Mouse (Mus musculus): ENCODE results near the gene Gpr108. TPM values are rescaled to one million over a fixed set of nuclear protein-coding genes. Genes with fewer than 3 reads are reported as not detected.

Gpr108 gene
- polyA plus RNA-seq, 1 experiment from 2014 or later, result 26.4 TPM

DNA sequence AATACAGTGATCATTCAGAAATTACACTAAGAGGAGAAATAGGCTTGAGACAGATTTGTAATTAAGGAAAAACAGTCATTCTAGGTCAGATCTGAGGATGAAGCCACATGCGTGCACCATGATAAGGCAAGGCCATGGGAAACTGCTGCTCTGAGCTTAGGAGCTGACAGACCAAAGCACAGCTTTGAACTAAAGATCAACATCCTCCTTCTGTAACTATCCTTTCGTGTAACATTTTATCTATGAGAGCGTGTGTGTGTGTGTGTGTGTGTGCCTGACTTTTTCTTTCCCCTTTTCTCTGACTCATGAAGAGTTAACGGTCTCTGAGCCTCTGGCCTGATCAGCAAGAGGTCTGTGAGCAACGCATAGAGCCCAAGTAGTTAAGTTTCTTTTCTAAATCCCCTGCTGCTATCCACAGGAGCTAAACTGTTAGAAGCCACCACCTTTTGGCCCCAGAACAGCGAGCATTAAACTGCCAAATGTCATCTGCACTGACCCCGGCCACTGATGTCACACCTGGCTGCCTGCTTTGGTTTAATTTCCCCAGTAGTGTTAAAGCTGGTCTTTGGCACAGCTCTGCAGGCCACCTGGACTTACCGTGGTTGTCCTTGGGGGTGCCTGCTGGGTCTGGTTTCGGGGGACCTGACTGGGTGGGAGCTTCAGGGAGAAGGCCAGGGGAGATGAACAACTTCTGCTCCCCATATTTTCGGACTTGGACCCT is 4.4 kb downstream of the Gpr108 start:
- Histone ChIP-seq H3K4me1 (peaks cover 15% of the 10 kb centered on the region), H3K9ac (no peak overlapping the region), H3K27ac (replicated peaks) (no peak overlapping the region), H3K36me3 (peaks cover 39% of the 10 kb centered on the region), H3K9me3 (no peaks in the 10 kb centered on the region), H3K4me2 (no peak overlapping the region), H3K4me3 (no peak overlapping the region), H3K27me3 (replicated peaks) (no peaks in the 10 kb centered on the region)
- ATAC-seq (ENCODE audit: extremely low read depth, insufficient number of reproducible peaks, low FRiP score, low TSS enrichment), result no peak
- WGBS, result 59% methylated on average over 10 of the region's 10 CpGs

DNA sequence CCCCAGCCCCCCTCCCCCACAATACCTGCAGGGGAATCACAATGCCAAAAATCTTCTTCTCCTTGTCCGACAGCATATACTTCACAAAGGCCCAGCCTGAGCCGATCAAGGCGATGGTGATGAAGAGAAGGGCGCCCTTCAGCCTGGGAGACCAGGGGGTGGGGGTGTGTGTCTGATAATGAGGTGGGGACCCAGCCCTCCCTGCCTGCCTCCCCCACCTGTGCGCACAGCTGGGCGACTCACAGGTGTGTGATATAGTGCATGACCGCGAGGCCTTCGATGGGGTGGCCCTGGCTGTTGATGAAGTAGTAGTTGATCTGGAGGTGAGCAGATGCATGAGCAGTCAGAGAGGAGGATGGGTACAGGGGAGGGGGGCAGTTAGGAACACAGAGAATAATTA is 11.1 kb downstream of the Gpr108 start:
- no peak overlapping the region for H3K4me2 ChIP-seq
- H3K9me3 ChIP-seq, result no peaks in the 10 kb centered on the region
- no peaks in the 10 kb centered on the region for H3K27me3 ChIP-seq (replicated peaks)
- ATAC-seq (ENCODE audit: extremely low read depth, insufficient number of reproducible peaks, low FRiP score, low TSS enrichment), result no peak
- H3K27ac ChIP-seq (replicated peaks), result no peak overlapping the region
- WGBS, result 87% methylated on average over 9 of the region's 9 CpGs
- H3K36me3 ChIP-seq, result peaks cover 53% of the 10 kb centered on the region
- H3K4me3 ChIP-seq, result no peak overlapping the region
- no peak overlapping the region for H3K9ac ChIP-seq
- H3K4me1 ChIP-seq, result no peaks in the 10 kb centered on the region

DNA sequence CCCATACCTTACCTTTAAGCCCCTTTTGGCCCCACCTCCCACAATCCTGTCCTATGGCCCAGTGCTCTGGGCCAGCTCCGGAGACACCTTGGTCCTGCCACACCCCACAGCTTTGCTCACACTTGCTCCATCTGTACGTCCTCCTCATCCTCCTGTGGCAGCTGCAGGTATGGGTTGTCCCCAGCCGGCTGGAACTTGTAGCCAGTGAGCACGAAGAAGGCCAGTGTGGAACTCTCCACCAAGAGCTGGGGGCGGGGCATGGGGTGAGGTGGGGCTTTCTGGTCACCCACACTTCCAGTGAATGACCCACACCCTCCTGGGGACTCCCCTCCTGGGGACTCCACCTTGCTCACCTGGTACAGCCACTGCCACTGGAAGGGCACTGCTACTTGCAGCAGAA is 12.4 kb downstream of the Gpr108 start:
- Histone ChIP-seq H3K9ac (no peak overlapping the region), H3K4me2 (no peak overlapping the region), H3K27me3 (replicated peaks) (no peaks in the 10 kb centered on the region), H3K9me3 (no peaks in the 10 kb centered on the region), H3K4me1 (no peaks in the 10 kb centered on the region), H3K27ac (replicated peaks) (no peak overlapping the region), H3K36me3 (peaks cover 42% of the 10 kb centered on the region), H3K4me3 (no peak overlapping the region)
- 84% methylated on average over 5 of the region's 5 CpGs for WGBS
- no peak for ATAC-seq (ENCODE audit: extremely low read depth, insufficient number of reproducible peaks, low FRiP score, low TSS enrichment)

DNA sequence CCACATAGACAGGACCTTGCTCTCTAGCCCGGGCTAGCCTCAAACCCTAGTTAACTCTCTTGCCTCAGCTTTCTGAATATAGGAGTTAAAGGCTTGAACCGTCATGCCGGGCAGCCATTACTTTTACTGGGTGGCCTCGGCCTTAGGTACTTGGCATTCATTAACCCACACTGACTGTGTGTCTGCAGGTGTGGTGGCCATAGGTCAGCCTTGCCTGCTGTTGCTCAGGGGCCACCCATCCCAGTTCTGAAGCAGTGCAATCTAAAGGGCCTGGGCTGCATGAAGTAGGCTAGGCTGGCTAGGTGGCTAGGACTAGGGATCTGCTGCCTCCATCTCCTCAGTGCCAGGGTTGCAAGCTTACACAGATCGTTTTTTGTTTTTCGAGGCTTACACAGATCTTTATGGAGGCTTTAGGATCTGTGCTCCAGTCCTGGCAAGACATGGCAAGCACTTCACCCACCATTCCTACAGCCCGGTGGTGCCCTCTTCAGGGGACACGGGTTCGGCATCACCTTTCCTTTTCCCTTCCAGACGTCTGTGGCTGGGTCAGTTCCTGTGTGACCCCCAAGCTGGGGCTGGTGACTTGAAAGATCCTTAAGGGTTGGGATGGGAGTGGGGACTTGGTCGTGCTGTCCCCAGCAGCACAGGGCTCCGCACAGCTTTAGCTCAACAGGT is 13.9 kb downstream of the Gpr108 start:
- Histone ChIP-seq H3K9ac (no peak overlapping the region), H3K27ac (replicated peaks) (no peak overlapping the region), H3K4me1 (no peaks in the 10 kb centered on the region), H3K27me3 (replicated peaks) (0 out of 2 replicates have a peak, but pooled peaks cover 2% of the 10 kb centered on the region), H3K4me2 (no peak overlapping the region), H3K9me3 (no peaks in the 10 kb centered on the region), H3K4me3 (no peak overlapping the region), H3K36me3 (peaks cover 42% of the 10 kb centered on the region)
- no peak for ATAC-seq (ENCODE audit: extremely low read depth, insufficient number of reproducible peaks, low FRiP score, low TSS enrichment)
- WGBS, result 81% methylated on average over 12 of the region's 12 CpGs

DNA sequence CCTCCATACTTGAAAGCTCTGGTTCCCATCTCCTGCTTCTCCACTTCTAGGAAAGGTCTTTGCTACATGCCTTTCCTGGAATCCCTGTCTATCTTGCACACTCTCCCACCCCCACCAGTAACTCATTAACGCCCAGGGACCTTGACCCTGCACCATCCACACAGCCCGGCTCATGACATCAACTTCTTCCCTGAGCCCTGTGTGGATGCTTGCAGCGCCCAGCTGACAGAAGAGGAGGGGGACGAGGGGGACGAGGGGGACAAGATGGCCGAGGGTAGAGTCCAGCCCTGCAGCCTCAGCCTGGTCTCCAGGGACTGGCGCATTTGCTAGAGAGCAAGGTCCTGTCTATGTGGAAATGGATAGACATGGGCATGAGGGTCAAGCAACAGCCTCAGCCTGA is 15.2 kb downstream of the Gpr108 start:
- Histone ChIP-seq H3K4me1 (no peaks in the 10 kb centered on the region), H3K4me3 (no peak overlapping the region), H3K4me2 (no peak overlapping the region), H3K36me3 (peaks cover 38% of the 10 kb centered on the region), H3K27ac (replicated peaks) (no peak overlapping the region), H3K27me3 (replicated peaks) (0 out of 2 replicates have a peak, but pooled peaks cover 5% of the 10 kb centered on the region), H3K9me3 (no peaks in the 10 kb centered on the region), H3K9ac (no peak overlapping the region)
- ATAC-seq (ENCODE audit: extremely low read depth, insufficient number of reproducible peaks, low FRiP score, low TSS enrichment), result no peak
- 38% methylated on average over 7 of the region's 7 CpGs for WGBS

DNA sequence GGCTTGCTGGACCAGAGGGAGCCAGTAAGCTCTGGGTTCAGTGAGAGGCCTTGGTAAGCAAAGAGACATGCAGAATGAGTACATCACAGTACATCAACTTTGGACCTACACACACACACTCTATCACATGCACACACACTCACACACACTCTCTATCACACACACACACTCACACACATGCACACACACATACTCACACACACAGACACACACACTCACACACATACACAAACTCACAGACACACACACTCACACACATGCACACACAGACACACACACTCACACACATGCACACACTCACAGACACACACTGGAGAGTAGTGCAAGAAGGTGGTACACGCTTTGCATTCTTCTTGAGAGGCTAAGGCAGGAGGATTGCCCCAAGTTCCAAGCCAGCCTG is 16.0 kb downstream of the Gpr108 start:
- Histone ChIP-seq H3K27me3 (replicated peaks) (0 out of 2 replicates have a peak, but pooled peaks cover 11% of the 10 kb centered on the region), H3K9ac (no peak overlapping the region), H3K4me3 (no peak overlapping the region), H3K9me3 (no peaks in the 10 kb centered on the region), H3K4me2 (no peak overlapping the region), H3K27ac (replicated peaks) (no peak overlapping the region), H3K4me1 (no peaks in the 10 kb centered on the region), H3K36me3 (peaks cover 29% of the 10 kb centered on the region)
- no peak for ATAC-seq (ENCODE audit: extremely low read depth, insufficient number of reproducible peaks, low FRiP score, low TSS enrichment)
- WGBS, result 79% methylated on average over 1 of the region's 1 CpGs

DNA sequence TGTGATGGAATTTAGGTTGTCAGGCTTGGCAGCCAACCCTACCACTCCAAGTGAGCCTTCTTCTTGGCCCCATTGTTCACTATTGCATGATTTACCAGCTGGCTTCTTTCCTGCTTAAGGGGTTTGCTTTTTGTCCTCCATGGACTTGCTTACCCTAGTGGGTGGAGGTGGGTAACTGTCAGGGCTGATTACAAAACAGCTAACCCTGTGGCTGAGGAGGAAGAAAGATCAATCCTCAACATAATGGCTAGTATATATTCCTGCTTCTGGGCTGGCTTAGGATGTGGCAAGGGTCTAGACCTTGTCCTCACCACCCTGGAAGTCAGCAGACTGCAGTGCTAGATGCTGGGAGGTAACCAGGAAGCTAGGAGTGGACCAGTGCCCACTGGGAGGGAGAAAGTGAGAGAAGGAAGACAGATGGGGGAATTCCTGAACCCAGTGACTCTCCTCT is 16.9 kb downstream of the Gpr108 start:
- Histone ChIP-seq H3K4me3 (no peak overlapping the region), H3K9me3 (no peaks in the 10 kb centered on the region), H3K36me3 (peaks cover 21% of the 10 kb centered on the region), H3K27me3 (replicated peaks) (peaks cover 16% of the 10 kb centered on the region), H3K27ac (replicated peaks) (no peak overlapping the region), H3K4me1 (no peaks in the 10 kb centered on the region), H3K9ac (no peak overlapping the region), H3K4me2 (no peak overlapping the region)
- no peak for ATAC-seq (ENCODE audit: extremely low read depth, insufficient number of reproducible peaks, low FRiP score, low TSS enrichment)

DNA sequence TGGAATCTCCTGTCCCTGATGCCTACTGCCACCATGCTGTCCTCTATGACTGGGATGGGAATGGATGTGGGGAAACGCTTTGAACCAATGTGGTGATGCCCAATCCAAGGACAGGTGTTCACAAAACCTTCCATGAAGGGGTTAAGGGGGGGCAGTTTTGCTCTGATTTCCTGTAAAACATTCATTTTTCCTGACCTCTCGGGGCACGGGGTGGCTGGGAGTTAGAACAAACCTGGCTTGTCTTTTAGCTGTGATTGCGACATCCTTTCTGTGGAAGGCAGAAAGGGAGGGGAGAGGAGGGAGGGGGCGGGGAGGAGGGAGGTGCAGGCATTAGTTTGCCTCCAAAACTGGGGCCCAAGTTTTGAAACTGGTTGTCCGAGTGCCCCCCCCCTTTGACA is 17.5 kb downstream of the Gpr108 start:
- H3K4me2 ChIP-seq, result no peak overlapping the region
- H3K9ac ChIP-seq, result no peak overlapping the region
- H3K4me1 ChIP-seq, result no peaks in the 10 kb centered on the region
- no peak overlapping the region for H3K4me3 ChIP-seq
- peaks cover 21% of the 10 kb centered on the region for H3K27me3 ChIP-seq (replicated peaks)
- 53% methylated on average over 6 of the region's 6 CpGs for WGBS
- H3K36me3 ChIP-seq, result peaks cover 15% of the 10 kb centered on the region
- ATAC-seq (ENCODE audit: extremely low read depth, insufficient number of reproducible peaks, low FRiP score, low TSS enrichment), result no peak
- no peak overlapping the region for H3K27ac ChIP-seq (replicated peaks)
- no peaks in the 10 kb centered on the region for H3K9me3 ChIP-seq

DNA sequence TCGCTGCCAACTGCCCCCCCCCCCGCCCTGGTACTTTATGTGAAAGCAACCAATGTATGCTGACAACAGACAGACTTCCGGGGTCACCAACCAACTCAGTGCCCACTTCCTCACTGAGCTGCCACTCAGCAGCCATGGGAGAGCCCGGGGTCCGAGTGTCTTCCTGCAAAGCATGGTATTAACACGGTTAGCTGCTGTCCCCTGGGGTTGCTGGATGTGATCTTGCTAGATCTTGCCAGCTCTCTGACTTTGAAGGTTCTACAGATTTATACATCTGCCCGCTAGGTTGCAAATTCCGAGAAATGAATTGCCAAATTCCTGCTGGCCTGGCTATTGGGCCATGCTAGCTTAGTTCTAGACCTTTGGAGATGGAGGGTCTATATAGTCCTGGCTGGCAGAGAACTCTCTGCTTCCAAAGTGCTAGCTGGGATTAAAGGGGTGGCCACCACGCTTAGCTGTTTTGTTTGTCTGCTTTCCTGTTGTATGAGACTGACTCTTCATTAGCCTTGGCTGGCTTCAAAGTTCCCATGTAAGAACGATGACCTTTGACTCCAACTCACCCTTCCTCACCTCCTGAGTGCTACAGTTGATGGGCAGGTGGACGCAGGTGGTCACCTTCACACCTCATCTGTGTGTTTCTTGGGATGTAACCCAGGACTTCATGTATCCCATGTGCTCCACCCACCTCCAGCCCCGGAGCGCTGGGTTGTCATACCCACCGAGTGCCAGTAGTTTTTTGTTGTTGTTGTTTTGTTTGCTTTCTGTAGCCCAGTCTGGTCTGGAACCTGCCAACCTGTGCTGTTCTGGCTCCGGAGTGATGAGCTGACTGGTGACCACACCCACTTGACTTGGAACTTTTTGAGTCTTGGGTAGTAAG is 18.2 kb downstream of the Gpr108 start:
- H3K4me1 ChIP-seq, result no peaks in the 10 kb centered on the region
- H3K36me3 ChIP-seq, result peaks cover 10% of the 10 kb centered on the region
- no peak overlapping the region for H3K9ac ChIP-seq
- ATAC-seq (ENCODE audit: extremely low read depth, insufficient number of reproducible peaks, low FRiP score, low TSS enrichment), result no peak
- 65% methylated on average over 15 of the region's 15 CpGs for WGBS
- no peak overlapping the region for H3K27ac ChIP-seq (replicated peaks)
- H3K9me3 ChIP-seq, result no peaks in the 10 kb centered on the region
- no peak overlapping the region for H3K4me2 ChIP-seq
- H3K4me3 ChIP-seq, result no peak overlapping the region
- peaks cover 27% of the 10 kb centered on the region for H3K27me3 ChIP-seq (replicated peaks)

DNA sequence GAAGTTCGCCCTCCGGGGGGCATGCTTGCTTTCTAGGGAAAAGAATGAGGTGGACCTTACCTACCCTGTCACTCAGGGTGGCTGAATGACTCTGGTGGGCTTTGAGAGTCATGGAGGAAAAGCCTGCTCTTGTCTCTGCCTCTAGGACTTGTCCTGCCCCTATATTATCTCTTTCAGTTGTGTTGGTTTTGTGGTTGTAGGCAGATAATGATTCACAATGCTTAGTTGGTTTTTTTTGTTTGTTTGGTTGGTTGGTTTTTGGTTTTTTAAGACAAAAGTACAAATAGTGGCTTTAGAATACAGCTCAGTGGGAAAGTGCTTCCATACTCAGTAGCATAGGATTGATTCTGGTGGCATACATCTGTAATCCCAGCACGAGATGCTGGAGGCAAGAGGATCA is 19.4 kb downstream of the Gpr108 start:
- no peak for ATAC-seq (ENCODE audit: extremely low read depth, insufficient number of reproducible peaks, low FRiP score, low TSS enrichment)
- no peak overlapping the region for H3K27ac ChIP-seq (replicated peaks)
- WGBS, result 75% methylated on average over 3 of the region's 3 CpGs

DNA sequence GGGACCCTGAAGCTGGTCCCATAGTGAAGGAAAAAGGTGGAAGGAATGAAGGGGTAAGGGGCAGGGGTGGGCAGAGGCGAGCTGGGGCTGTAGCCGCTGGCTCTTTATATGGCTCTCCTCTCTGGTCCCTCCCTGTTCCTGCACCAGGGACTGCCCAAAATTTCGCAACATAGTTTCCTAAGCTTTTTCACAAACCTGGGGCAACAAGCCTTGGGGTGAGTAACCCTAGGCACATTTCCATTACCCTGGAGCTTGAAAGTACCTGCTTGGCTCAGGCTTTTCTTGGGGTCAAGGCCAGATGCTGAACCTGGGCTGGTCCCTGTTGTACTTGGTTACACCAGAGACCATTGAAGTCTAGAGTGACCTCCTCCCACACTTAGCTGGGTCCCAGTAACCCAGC is 20.2 kb downstream of the Gpr108 start, which contains the start of gene C3:
Gene C3 (minus strand): TSS at position 123 of the 400 bp plus-strand sequence.
- WGBS, result 59% methylated on average over 3 of the region's 3 CpGs
- no peak within 1 kb of the TSS for H3K9ac ChIP-seq

More for the DNA sequence above, 19.4 kb downstream of the Gpr108 start:
- Histone ChIP-seq H3K9me3 (no peaks in the 10 kb centered on the region), H3K27me3 (replicated peaks) (peaks cover 39% of the 10 kb centered on the region), H3K36me3 (no peaks in the 10 kb centered on the region), H3K4me2 (no peak overlapping the region), H3K9ac (no peak overlapping the region), H3K4me1 (no peaks in the 10 kb centered on the region), H3K4me3 (no peak overlapping the region)

More for the DNA sequence above, 20.2 kb downstream of the Gpr108 start, which contains the start of gene C3:
- Histone ChIP-seq H3K27me3 (replicated peaks) (peaks cover 48% of the 10 kb centered on the region), H3K4me2 (no peak within 1 kb of the TSS), H3K9me3 (no peaks in the 10 kb centered on the region), H3K36me3 (no peaks in the 10 kb centered on the region), H3K27ac (replicated peaks) (no peak within 1 kb of the TSS), H3K4me3 (no peak within 1 kb of the TSS), H3K4me1 (no peaks in the 10 kb centered on the region)
- ATAC-seq (ENCODE audit: extremely low read depth, insufficient number of reproducible peaks, low FRiP score, low TSS enrichment), result no peak
